Mouse (Mus musculus): ENCODE measurements around the gene Acot11.
"Not testable (repeated sequence)": the region's sequence is repeated elsewhere in the genome, so short reads cannot be mapped to it uniquely, and the experiment has no call there.

Gene Acot11

GRCm38 (mm10) chr4:106815396-106816324, 10.9 kb upstream of the Acot11 start:
- intact Hi-C loops (cut with DNase I) = no loop called here

- intact Hi-C loops (cut with DNase I) = no loop called here
Observed at GRCm38 (mm10) chr4:106811162-106811561, 6.4 kb upstream of the Acot11 start.

- intact Hi-C loops (cut with DNase I) = no loop called here
Observed at GRCm38 (mm10) chr4:106810039-106810438, 5.2 kb upstream of the Acot11 start.

DNA sequence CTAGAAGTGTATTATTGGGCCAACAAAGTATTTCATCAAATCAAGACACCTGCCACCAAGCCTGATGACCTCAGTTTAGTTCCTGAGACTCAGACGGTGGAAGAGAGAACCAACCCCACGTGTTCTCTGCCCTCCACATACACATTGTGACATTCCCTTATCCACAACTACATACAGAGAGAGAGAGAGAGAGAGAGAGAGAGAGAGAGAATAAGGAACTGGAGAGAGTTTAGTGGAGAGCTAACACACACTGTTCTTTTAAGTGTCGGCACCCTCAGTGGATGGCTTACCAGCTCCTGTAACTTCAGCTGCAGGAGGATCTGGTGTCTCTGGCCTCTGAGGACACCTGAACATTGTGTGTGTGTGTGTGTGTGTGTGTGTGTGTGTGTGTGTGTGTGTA, 2.5 kb upstream of the Acot11 start:
- intact Hi-C loops (cut with DNase I) = no loop called here

DNA sequence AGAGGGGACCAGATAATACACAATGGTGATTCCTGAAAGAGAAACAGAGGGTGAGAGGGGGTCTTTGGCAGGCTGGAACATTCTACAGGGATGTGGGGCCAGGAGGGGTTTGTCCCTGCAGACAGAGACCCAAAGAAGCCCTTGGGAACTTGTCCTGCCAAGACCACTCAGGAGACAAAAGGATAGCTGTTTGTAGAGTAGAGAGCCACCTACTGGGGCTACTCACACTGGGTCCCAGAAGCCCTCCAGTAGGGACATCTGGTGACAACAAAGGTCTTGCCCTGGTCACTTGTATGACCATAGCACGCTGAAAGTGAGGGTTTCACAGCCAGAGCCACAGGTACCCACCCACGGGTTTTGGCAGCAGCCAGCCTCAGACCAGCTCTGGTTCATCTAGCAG, 1.1 kb upstream of the Acot11 start:
- intact Hi-C loops (cut with DNase I) = no loop called here

DNA sequence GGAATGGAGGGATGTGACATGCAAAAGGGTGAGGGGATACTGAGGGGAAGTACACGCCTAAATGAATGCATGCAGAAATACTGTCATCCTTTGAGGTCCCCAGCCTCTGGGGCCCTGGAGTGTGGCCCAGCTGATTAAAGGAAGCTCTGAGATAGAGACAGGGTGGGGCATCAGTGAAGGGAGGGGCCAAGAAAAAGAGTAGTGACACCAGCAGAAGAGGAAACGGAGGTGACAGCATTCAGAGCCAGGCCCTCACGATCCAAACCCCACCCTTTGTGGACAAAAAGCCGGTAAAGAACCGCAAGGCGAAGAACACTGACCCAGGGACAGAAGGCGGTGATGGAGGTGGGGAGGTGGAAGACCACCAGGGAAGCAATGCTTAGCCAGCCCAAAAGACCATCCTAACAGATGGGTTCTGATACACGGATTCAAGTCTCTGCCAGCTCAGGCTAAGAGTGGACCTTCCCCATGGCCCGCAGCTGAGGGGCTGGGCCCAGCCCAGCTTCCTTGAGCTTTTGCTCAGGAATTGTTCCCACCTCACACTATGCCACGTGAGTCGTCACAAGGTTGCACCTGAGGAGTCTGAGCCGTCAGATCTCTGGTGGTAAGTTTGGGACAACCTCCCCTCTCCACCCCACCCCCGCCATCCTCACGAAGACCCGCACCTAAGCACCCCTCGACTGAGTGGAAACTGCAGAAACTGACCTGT, 443 bp downstream of the Acot11 start:
- intact Hi-C loops (cut with DNase I) = no loop called here

- intact Hi-C loops (cut with DNase I) = no loop called here
Observed at GRCm38 (mm10) chr4:106803781-106804180, 1.0 kb downstream of the Acot11 start.

- intact Hi-C loops (cut with DNase I) = no loop called here
Observed at GRCm38 (mm10) chr4:106799772-106800336, 4.9 kb downstream of the Acot11 start.

DNA sequence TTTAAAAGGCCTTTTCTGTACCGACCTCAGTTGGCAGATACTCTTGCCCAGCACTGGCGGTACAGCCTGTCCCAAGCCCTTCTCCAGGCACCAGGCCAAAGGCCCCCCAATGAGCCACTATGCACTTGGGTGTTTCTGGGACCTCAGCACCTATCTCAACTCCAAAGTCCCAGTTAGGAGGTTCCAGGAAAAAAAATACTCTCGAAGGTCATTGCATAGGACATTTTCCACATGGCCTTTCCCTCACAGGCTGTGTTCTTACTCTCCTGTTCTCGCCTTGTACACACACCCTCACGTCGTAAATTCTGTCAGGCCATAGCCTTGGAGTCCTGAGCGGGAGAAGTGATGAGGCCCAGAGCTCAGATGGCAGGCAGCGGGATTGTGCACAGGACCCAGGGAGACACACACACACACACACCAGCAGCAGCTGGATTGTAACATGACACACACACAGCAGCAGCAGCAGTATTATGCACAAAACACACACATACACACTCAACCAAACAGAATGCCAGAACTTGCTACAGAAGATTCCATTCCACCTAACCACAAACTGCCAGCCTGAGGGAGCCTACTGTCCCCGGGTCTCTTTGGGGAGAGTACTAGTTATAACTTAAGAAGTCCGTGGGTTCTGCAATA, 5.8 kb downstream of the Acot11 start:
- intact Hi-C loops (cut with DNase I) = no loop called here

GRCm38 (mm10) chr4:106795289-106795688, 9.5 kb downstream of the Acot11 start:
- intact Hi-C loops (cut with DNase I) = no loop called here

GRCm38 (mm10) chr4:106794247-106794646, 10.6 kb downstream of the Acot11 start:
- intact Hi-C loops (cut with DNase I) = no loop called here

DNA sequence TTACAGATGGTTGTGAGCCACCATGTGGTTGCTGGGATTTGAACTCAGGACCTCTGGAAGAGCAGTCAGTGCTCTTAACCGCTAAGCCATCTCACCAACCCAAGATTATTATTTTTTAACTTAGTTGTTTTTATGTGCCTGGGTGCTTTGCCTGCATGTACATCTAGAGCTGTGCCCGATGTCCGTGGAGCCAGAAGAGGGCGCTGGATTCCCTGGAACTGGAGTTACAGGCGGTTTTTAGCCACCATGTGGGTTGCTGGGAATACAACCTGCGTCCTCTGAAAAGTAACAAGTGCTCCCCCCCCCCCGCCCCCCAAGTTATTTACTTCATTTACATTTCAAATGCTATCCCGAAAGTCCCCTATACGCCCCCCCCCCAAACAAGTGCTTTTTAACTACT, 11.0 kb downstream of the Acot11 start:
- intact Hi-C loops (cut with DNase I) = not testable (repeated sequence)

- intact Hi-C loops (cut with DNase I) = no loop called here
Observed at GRCm38 (mm10) chr4:106792276-106792675, 12.5 kb downstream of the Acot11 start.

- intact Hi-C loops (cut with DNase I) = no loop called here
Observed at GRCm38 (mm10) chr4:106790938-106791337, 13.9 kb downstream of the Acot11 start.

GRCm38 (mm10) chr4:106790218-106790617, 14.6 kb downstream of the Acot11 start:
- intact Hi-C loops (cut with DNase I) = not testable (repeated sequence)

GRCm38 (mm10) chr4:106789705-106790104, 15.1 kb downstream of the Acot11 start:
- intact Hi-C loops (cut with DNase I) = no loop called here

- intact Hi-C loops (cut with DNase I) = no loop called here
Observed at GRCm38 (mm10) chr4:106788627-106789026, 16.2 kb downstream of the Acot11 start.

GRCm38 (mm10) chr4:106787830-106788229, 17.0 kb downstream of the Acot11 start:
- intact Hi-C loops (cut with DNase I) = no loop called here

GRCm38 (mm10) chr4:106785753-106786540, 18.9 kb downstream of the Acot11 start:
- intact Hi-C loops (cut with DNase I) = no loop called here

DNA sequence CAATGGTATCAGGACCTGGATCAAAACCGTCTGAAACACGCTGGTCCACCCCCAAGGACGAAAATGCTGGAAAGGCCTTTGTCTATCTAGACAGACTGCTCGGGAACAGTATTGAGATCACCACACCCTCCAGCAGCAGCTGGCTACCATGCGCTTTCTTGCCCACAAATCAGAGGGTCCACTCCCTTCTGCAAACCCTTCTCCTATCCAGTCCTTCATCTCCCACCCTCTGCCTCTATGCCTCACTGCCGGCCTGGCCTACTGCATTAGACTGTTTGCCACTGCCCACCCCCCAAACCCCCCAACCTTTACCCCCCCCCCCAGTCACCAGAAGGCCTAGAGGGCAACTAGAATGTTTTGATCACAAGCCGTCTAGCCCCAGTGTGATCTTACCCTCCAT, 19.5 kb downstream of the Acot11 start:
- intact Hi-C loops (cut with DNase I) = no loop called here

DNA sequence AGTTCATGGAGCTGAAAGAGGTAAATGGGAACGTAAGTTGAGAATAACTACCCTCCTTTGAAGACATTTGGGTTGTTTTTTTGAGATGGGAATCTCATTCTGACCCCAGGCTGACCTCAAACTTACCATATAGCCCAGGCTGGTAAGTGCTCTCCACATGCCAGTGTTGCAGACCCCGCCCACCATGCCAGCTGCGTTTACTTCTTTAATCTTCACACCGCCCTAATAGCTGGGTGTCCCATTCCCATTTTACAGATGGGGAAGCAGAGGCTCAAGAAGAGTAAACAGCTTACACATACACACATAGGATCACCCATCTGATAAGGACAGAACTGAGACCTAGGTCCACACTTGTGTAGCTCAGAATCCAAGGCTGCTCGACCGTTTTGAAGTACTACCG, 20.0 kb downstream of the Acot11 start:
- intact Hi-C loops (cut with DNase I) = no loop called here
